Mouse (Mus musculus) heart, adult 18-20 months (tissue): ENCODE measurements around the gene Mpl. TPM values are rescaled to one million over a fixed set of nuclear protein-coding genes. Genes with fewer than 3 reads are reported as not detected.

Source experiments
- total RNA-seq, 2 experiments: library from RNA; stranded (reverse); gene quantifications; 2 replicates each; pipeline ENCODE4 v1.2.3; 2021

Mpl gene
- total RNA-seq, 2 experiments from 2014 or later = 0.15 to 0.22 TPM

Other genes with a start within 250 kb of the Mpl start
- gene Ptprf, start 166.1 kb downstream of the Mpl start, total RNA-seq = 1 to 10 TPM; 3.5 to 7.0 TPM
- 10 to 100 TPM in 1 of 2 experiments, 1 to 10 TPM in 1; 7.8 to 10.5 TPM for gene Szt2, start 48.2 kb downstream of the Mpl start, total RNA-seq
- 10 to 100 TPM; 32.8 to 37.2 TPM for gene Med8, start 48.2 kb downstream of the Mpl start, total RNA-seq
- gene Elovl1, start 29.4 kb downstream of the Mpl start, total RNA-seq = 10 to 100 TPM; 15.7 to 17.2 TPM
- 1 to 10 TPM in 1 of 2 experiments, under 1 TPM in 1; 0.57 to 1.2 TPM for gene Cdc20, start 20.2 kb downstream of the Mpl start, total RNA-seq
- gene Tie1, start 32.5 kb upstream of the Mpl start, total RNA-seq = 10 to 100 TPM; 47.5 to 56.8 TPM
- not detected for gene 2610528J11Rik, start 69.5 kb upstream of the Mpl start, total RNA-seq
- not detected for gene Tmem125, start 86.5 kb upstream of the Mpl start, total RNA-seq
- under 1 TPM in 1 of 2 experiments, not detected in 1; 0.15 TPM for gene Cfap57, start 163.3 kb upstream of the Mpl start, total RNA-seq
- 10 to 100 TPM; 37.0 to 39.2 TPM for gene Ebna1bp2, start 163.3 kb upstream of the Mpl start, total RNA-seq
- not detected for gene Olfr62, start 201.4 kb upstream of the Mpl start, total RNA-seq
- not detected for gene Olfr1342, start 235.2 kb upstream of the Mpl start, total RNA-seq
- gene Olfr1341, start 246.0 kb upstream of the Mpl start, total RNA-seq = not detected